Mouse (Mus musculus) cerebellum, adult (tissue): ENCODE results near the gene Efna5.

Experiments used
- ATAC-seq: cut with Nextera tagmentation; 2 replicates; pipeline ENCODE4 v1.9.2; 2017; ENCODE audit warnings: mild to moderate bottlenecking, moderate library complexity, mixed read lengths; ENCODE audit not compliant: insufficient number of reproducible peaks, low FRiP score, low TSS enrichment

Efna5 gene

DNA sequence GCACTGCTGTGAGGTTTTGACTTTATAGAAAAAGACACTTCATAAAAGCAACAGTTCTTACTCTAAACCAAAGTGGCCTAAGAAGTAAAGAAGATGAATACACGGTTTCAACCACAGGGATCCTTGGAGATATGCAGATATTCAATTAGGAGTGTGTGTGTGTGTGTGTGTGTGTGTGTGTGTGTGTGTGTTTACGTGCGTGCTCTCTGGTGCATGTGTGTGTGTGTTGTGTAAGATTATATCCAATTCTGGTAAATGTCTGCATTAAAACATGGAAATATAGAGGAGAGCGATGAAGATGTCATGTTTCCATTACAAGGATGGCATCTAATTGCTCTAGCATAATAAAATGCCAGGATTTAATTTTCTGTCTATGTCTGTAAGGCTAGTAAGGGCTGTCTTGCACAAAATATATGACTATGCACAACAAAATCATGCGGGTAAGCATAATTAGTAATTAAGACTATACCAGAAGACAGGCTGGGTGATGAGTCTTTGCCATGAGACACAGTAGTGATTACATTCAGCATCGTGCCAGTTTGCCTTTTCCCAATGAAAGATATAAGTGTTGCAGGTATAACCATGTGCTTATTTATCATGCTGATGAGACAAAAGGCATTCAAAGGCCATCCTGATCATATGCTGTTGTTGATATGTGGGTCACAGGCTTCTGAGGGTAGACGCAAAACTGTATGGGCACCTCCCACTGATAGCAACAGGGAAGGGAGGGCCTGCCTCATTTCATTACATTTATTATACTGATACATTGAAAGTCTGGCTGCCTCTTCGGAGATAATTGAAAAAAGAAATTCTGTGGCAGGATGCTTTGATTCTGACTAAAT lies 256.1 kb downstream of the Efna5 start:
- ATAC-seq: no peak

DNA sequence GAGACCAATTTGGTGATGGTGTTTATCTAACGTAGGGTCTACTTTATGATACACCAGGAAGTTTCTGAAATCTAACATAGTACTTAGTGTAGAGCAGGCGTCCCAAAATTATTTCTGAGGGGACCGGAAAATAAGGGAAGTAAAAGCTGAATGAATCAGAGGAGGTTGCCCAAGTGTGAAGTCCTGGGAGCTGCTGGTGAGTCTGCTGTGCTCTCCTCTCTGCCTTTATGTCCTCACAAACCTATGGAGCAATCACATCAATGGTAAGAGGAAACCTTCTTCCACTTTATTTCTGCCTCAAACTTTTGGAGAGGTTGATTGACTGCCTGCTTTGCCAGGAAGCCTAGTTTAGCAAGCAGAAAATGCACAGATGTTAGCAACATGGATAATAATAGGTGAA lies 257.9 kb downstream of the Efna5 start:
- no peak for ATAC-seq

DNA sequence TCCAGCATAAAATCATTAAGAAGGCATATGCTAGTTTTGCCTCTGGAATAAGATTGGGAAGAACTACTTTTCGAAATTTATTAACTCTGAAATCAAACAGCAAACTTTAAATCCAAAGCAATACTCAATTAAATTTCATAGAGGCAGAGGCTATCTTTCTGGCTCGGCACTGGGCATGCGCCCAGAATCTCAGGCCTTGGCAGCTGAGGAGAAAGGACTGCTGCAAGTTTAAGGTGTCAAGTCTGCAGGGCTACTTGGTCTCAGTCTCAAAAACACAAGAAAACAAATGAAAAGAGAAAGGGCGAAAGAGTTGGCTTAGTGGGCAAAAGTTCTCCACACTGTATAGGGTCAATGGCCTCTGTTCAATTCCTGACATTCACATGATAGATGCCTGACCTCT lies 258.6 kb downstream of the Efna5 start:
- no peak for ATAC-seq

DNA sequence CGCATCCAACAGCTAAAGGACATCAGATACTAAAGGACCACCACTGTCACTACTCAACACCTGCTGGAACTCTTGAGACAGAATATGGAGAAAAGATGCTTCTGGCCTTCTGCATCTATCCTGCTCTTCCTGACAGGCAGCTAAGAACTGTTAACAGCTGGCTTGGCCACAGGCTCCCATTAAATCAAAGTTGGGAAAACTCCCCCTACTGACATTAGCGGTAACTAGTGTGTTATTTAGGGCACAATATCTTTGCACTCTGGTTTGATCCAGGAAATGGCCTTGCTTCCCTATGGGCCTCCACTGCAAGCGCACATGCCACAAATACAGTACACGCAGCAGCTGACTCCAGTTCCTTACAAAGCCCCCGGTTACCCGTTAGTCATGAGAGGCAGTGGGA lies 266.0 kb downstream of the Efna5 start:
- no peak for ATAC-seq

DNA sequence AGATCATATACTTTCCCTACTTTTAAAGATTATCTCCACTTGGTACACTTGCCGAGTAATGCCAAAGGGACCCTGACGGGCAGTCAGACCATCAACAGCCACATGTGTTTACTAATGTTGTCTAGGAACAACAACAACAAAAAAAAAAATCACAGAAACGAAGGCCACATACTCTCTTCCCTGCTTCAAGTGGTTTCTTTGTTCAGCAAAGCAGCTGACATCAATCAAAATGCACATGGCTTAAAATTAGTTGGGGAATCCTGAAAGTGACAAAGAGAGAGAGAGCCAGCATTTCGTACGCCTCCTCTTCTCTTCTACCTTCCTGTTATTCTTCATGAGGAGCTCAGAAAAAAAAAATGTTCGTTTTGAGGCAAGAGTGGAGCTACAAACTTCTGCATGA lies 266.4 kb downstream of the Efna5 start:
- ATAC-seq: no peak

DNA sequence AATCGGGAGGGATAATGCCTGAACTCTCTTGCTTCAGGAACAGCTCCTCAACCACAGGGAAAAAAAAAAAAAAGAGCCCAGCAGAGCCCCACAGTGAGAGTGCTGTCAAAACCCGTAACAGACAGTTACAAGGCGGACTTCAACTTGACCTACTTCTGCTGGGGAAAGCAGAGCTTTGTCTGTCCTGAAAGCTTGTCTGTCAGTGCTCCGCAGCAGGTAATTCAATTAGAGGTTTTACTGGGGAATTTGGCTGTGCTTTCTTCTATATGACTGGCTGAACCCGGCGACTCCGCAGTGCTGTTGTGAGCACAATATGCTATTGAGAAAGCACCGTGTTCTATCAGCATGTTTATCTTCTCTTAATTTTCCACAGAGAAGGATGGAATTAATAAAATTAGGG lies 266.9 kb downstream of the Efna5 start:
- 0 out of 2 replicates have a peak, but pooled peaks have one; percentile 31 for ATAC-seq

DNA sequence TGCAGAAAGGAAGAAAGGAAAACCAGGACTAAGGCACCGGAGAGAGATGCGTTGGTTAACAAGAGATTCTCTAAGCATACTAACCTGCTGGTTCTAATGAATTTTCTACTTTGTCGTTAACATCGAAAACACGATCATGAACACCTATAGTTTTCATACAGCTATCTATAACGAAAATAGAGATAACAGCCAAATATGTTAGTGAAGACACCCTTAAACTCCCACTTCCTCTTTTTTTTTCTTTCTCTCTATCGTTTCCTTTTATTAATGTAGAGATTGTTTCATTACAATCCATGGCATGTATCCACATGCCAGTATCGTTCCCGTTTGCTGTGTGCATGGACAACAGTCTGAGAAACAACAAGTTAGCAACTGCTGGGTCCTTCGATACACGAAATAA lies 267.9 kb downstream of the Efna5 start:
- ATAC-seq: no peak

DNA sequence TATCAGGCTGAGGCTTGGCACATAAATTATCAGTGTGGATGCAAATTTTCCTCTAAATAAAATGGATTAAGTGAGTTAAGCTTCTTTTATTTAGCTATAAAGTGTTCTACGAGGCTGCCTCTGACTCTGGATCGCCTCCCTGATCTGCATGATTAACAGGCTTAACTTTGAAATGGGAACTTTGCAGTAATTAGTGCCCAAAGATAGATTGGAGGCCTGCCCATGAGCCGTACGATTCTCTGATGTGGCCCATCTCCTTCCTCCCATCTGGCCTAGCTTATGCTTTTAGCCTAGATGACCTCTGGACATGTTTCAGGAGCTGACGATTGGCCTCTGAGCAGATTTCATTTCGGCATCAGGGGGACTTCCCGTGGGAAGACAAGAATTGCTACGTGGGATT lies 273.0 kb downstream of the Efna5 start:
- ATAC-seq: no peak

DNA sequence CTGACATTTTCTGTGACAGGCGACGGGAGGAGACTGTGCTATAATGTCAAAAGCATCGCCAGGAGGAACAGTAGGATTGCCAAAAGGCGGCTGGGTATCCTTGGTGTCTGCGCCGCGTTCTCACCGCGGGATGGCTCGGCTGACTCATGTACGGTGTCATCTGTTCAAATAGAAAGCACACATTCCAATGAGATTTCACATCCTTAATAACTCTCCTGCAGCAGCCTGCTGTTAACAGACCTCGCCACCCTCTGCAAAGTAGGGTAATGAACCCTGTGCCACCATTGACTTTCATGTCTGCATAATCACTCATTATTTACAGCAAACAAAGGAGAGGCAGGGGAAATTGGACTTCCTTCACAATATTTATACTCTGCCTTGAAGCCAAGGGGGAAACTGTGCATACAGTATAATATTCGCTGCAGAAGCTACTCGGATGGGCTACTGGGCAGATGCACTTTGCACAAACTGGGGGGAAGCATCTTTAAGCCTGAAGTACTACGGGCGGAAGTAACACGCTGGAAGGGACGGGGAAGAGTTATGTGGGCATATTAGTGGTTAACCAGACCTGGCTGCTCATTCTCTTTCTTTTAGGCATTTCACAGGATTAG lies 273.7 kb downstream of the Efna5 start:
- ATAC-seq: no peak

DNA sequence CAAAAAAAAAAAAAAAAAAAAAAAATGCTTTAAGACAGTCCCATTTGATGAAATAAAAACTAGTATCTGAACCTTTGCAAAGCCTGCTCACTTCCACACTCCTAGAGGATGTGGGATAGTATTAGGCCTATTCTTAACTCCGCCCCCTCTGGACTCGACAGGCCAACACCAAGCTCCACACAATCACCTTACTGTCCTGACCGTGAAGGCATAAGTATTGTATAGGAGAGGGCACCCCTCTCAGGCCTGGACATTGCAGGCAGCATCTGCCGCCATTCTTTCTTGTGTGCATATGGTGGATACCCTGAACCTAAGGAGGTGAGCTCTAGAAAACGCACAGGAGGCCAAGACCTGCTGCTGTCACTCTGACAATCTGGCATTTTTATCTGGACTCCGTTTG lies 274.4 kb downstream of the Efna5 start:
- ATAC-seq: peak; percentile 20; the same call in 1 of the 2 replicates

DNA sequence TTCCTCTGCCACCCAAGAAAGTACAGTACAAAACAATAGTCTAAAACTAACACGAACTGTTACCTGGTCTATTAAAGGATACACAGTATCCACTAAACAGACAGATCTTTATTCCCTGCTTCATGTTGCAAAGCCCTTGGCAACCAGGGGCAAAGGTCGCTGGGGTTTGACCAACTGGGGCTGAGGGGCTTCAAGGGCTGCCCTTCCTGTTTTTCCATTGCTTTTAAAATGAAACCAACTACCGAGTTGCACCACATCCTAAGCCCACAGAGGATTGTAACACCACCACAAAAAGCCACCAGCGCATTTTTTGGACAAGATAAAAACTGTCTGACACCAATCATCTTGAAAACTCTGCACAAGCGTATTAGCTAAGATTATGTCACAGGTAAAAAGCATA lies 276.8 kb downstream of the Efna5 start:
- ATAC-seq: no peak

DNA sequence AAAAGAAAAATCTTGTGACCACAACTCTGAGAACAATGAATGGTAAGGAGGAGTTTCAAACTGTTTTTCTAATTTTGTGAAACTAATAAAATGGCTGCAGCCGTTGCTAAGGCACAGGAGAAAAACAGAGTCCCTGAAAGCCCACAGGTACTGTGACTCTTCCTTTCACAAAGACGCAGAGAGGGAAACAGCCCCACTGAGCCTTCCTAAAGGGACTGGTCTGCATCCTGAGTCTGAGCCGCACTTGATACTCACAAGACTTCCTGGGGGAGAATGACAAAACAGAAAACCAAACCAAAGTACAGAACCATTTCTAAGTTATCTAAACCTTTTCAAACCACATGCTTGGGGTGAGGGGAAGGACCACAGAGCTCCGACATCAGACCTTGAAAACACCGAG lies 277.5 kb downstream of the Efna5 start:
- no peak for ATAC-seq

DNA sequence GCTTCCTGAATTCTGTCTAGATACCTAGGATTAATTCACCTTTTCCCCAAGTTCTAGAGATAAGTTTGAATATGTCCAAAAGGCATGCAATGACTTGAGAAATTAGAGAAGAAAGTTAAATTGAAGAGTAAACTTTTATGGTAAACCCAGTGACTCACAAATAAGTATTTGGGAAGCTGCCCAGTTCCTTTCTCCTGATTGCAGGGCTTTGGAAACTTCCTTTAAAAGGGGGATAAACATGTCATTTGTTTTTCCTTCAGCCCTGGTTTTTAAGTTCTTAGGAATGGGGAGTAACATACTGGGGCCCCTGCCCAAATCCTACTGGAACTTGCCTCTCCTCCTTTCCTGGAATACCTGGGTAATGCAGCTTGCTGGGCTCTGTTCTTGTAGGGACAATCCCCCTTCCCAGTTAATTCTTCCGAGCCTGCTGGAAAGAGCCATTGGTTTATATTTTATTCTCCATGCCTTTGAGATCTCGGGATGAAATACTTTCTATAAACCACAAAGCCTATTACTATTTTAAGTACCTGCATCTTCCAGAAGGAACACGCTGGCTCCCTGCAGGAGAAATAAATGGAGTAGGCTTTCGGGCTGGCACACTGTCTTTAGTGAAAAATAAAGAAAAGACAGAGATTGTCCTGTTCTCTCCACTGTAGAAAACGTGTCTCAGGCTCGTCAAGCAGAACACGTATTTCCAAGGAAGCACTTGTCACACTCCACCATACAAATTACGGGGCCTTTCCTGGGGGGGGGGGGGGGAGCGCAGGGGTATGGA lies 282.2 kb downstream of the Efna5 start:
- ATAC-seq: no peak

DNA sequence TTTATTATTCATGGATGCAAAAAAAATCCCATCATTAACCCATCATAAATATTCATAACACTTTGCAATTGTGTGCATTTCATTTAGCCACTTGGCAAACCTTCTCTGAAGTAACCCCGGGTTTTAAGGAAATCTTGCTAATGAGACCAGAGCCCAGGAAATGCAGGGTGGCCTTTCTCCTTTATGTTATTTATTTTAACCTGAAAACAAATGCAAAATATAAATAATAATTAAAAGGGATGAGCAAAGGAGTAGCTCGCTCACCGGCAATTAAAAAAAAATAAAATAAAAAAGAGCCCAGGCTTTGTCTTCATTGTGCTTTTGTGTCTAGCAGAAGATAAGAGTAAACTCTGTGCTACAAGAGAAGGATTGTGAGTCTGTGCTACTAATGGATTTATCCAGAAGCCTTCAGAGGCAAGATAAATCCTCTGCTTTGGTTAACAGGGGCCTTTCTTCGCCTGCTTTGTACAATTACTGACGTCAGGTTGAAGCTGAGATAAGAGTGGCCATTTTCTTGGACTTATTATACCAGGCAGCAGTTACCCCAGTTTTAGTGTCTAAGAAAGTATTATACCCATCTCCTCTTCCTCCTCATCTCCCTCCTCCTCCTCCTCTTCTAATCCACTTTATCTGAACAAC lies 288.6 kb downstream of the Efna5 start:
- no peak for ATAC-seq

DNA sequence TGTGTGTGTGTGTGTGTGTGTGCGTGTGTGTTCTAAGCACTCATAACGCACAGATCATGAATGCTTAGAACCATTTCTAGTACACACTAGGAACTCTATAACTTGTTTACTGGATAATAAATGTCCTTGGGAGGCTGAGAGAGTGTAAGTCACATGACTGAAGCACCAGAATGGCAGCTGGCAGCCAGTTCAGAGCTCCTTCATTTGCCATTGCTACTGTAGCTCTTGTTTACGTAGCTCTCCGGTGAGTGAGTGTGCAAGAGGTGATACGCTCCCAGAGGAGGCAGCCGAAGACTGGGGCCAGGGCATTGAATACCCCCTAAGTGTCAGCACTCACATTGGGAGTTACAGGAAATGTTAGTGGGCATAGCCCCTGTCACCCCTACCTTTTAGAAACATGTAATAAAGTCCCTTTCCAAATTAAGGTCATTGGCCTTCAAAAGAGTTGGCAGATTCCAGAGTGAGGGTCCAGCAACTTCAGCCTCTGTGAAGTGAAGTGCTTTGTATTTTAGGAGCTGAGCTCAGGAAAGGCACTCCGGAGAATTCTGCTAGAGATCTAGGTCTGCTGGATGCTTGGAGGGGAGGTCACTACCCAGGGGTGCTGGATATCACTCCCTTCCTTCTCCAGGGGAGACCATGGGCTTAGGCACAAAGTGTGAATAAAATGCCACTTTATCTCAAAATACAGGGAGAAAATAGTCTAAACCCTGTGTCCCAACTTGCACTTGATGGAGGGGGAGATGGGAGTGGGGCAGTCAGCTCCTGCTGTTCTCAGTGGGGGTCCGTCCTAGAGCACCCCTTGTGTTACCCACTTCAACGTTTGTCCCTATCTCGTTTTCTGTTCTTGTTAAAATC lies 289.3 kb downstream of the Efna5 start:
- no peak for ATAC-seq

DNA sequence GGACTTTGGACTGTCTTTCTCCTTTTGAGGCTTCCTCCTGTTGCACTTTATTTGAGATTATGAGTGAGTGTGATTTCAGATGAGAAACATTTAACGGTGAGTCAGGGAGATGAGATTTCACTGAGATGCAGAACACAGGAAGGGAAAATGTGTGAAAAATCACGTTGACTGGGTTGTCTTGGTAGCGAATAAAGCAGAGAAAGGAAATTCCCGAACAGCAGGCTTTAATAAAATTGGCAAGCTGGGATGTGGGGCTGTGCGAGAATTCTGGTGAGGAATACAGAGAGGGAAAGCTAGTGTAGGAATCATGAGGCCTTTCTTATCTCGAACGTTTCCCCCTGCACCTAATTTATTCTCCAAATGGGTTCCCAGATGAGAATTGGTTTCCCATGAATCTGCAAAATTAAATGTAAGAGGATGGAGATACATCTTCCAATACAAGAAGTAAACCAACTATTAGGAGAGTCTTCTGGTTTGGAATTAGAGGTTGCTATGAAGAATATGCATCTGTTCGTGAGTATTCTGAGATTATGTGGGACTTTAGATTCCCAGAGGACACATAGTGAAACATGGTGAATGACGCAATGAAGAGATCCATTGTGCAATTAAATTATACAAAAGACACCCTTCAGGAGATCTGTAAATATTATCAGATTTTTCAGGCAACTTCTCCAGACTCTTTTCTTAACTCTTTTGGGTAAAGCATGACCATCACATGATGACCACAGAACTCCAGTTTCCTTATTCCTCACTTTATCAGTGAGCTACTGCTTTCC lies 290.2 kb downstream of the Efna5 start:
- no peak for ATAC-seq

DNA sequence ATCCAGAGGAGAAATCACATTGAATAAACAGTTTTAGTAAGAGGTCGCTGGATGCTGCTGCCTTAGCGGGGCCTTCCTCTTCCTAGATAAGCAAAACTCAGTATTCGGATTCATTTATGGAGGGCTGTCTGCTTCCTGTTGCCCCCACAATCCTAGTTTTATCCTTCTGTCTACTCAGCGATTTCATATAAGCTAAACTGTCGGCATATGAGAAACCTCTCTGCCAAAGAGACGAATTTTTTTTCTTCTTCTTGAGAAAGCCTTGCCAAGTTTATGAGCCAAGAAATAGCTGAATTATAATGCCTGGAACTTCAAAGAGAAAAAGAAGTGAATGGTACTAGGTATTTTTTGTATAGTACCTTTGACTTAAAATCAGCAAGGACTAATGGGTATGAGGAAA lies 301.0 kb downstream of the Efna5 start:
- no peak for ATAC-seq

DNA sequence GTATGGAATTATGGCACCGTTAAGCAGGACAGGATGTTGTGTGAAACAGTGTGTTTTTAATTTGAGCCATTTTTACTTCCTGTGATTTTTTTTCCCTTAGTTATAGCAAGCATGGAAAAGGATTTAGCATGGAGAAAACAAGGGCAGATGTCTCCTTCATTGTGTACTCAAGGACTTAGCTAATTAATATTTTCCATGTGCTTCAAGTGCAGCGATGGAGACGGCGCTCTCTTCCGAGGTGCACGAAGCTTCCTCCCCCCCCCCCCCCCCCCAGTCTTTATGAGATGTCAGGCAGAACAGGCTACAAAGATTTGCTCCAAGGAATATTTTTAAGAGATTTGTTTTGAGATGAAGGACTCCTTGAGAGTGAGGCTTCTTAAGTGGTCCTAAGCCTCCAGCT lies 301.5 kb downstream of the Efna5 start:
- ATAC-seq: no peak
